In genomic region chr15:102235371-102236027, GRCm38 (mm10) we compare ENCODE assay signal across 9 mouse cellular contexts. TPM values are rescaled to one million over a fixed set of nuclear protein-coding genes. Genes with fewer than 3 reads are reported as not detected.
DNase-seq lines count a peak whose midpoint lies in the region; ATAC-seq lines count a peak whose summit lies in the region.
"Had no signal": no experiment of that assay in that cellular context is flagged by ENCODE, and none has a peak within 500 bp of the region (broad histone marks: within the 10 kb centered on the region; RNA-seq: fewer than 3 reads in every experiment).

No protein-coding gene starts in this region.

- no peaks in the 10 kb centered on the region for H3K9me3 ChIP-seq in intestine, embryonic 16.5 days (ENCODE audit: control insufficient read depth, low read length)
- no peaks in the 10 kb centered on the region for H3K9me3 ChIP-seq in lung, embryonic 16.5 days (ENCODE audit: control insufficient read depth, low read length)

- peak; percentile 30 for DNase-seq in kidney, adult 18-20 months
- no peak for DNase-seq in kidney, adult 11 months
- no peak for DNase-seq in layer of hippocampus, postnatal 36 days
- no peak for DNase-seq in right cerebral cortex, postnatal 14 days
- DNase-seq in right cerebral cortex, adult 2 months (ENCODE audit: low spot score in 2 of 2), result no peak

- H3K4me2 ChIP-seq in intestine, embryonic 16.5 days (ENCODE audit: low read depth, low read length), result peak overlapping the region; percentile 53
- no peak overlapping the region for H3K4me2 ChIP-seq in lung, embryonic 16.5 days (ENCODE audit: low read depth, low read length)

- H3K36me3 ChIP-seq in intestine, embryonic 16.5 days (ENCODE audit: control insufficient read depth, insufficient read depth, low read length), result 0 out of 2 replicates have a peak, but pooled peaks cover 2% of the 10 kb centered on the region
- peaks cover 26% of the 10 kb centered on the region for H3K36me3 ChIP-seq in lung, embryonic 16.5 days (ENCODE audit: control insufficient read depth, insufficient read depth, low read length)

- H3K27me3 ChIP-seq in intestine, embryonic 16.5 days (replicated peaks; ENCODE audit: control insufficient read depth, insufficient read depth, low read length), result no peaks in the 10 kb centered on the region
- H3K27me3 ChIP-seq in lung, embryonic 16.5 days (ENCODE audit: control insufficient read depth, insufficient read depth, low read depth, low read length), result no peaks in the 10 kb centered on the region

- peak overlapping the region; percentile 50 for H3K27ac ChIP-seq in brown adipose tissue, adult 24 weeks (replicated peaks; ENCODE audit: low read depth, low read length)
- H3K27ac ChIP-seq in intestine, embryonic 16.5 days (ENCODE audit: low read length), result peak overlapping the region; percentile 78
- H3K27ac ChIP-seq in lung, embryonic 16.5 days (ENCODE audit: low read length), result peak overlapping the region; percentile 53

- peak overlapping the region; percentile 29 for H3K4me3 ChIP-seq in brown adipose tissue, adult 24 weeks (ENCODE audit: insufficient read depth, low read depth, low read length)
- peak overlapping the region; percentile 38 for H3K4me3 ChIP-seq in intestine, embryonic 16.5 days (ENCODE audit: low read length)
- H3K4me3 ChIP-seq in lung, embryonic 16.5 days (ENCODE audit: low read length), result no peak overlapping the region

- peak overlapping the region; percentile 61 for H3K9ac ChIP-seq in intestine, embryonic 16.5 days (ENCODE audit: low read depth, low read length)
- H3K9ac ChIP-seq in lung, embryonic 16.5 days (ENCODE audit: low read length), result peak overlapping the region; percentile 42

- 16% methylated on average over 21 of the region's 21 CpGs for WGBS in intestine, embryonic 16.5 days
- WGBS in lung, embryonic 16.5 days, result 26% methylated on average over 21 of the region's 21 CpGs

- peaks cover 20% of the 10 kb centered on the region for H3K4me1 ChIP-seq in brown adipose tissue, adult 24 weeks (ENCODE audit: control insufficient read depth, insufficient read depth, insufficient read length, low read length)
- peaks cover 24% of the 10 kb centered on the region for H3K4me1 ChIP-seq in intestine, embryonic 16.5 days (ENCODE audit: control insufficient read depth, insufficient read depth, low read length)
- H3K4me1 ChIP-seq in lung, embryonic 16.5 days (replicated peaks; ENCODE audit: control insufficient read depth, insufficient read depth, low read length), result peaks cover 23% of the 10 kb centered on the region

- ATAC-seq in intestine, embryonic 16.5 days, result peak; percentile 88
- ATAC-seq in lung, embryonic 16.5 days (ENCODE audit: low read depth), result peak; percentile 64

RNA-seq across cellular contexts. Expression of gene Itgb7, which starts 3.8 kb away (rescaled TPM):
- polyA plus RNA-seq in brown adipose tissue, adult 24 weeks (2012; ENCODE audit: insufficient read depth, insufficient read length, missing spikeins), result 2.0 and 4.6 TPM in 2 replicates
- 9.5 and 10.3 TPM in 2 replicates for polyA plus RNA-seq in intestine, embryonic 16.5 days (2015; fragmentation: Nextera tagmentation; extraction: Ambion mirVana)
- 3.0 and 3.9 TPM in 2 replicates for polyA plus RNA-seq in lung, embryonic 16.5 days (2015; fragmentation: Nextera tagmentation; extraction: Ambion mirVana)
- total RNA-seq in layer of hippocampus, postnatal 36 days (2021), result 1 to 10 TPM; 1.8 to 2.2 TPM

RNA-seq across cellular contexts. Expression of gene Rarg, which starts 21.8 kb away (rescaled TPM):
- polyA plus RNA-seq in brown adipose tissue, adult 24 weeks (2012; ENCODE audit: insufficient read depth, insufficient read length, missing spikeins), result 10.3 and 12.1 TPM in 2 replicates
- 13.6 and 14.7 TPM in 2 replicates for polyA plus RNA-seq in intestine, embryonic 16.5 days (2015; fragmentation: Nextera tagmentation; extraction: Ambion mirVana)
- 46.7 and 46.9 TPM in 2 replicates for polyA plus RNA-seq in lung, embryonic 16.5 days (2015; fragmentation: Nextera tagmentation; extraction: Ambion mirVana)
- 1 to 10 TPM; 8.3 to 10.0 TPM for total RNA-seq in layer of hippocampus, postnatal 36 days (2021)

RNA-seq across cellular contexts. Expression of gene Csad, which starts 31.0 kb away (rescaled TPM):
- polyA plus RNA-seq in brown adipose tissue, adult 24 weeks (2012; ENCODE audit: insufficient read depth, insufficient read length, missing spikeins), result 137 and 181 TPM in 2 replicates
- polyA plus RNA-seq in intestine, embryonic 16.5 days (2015; fragmentation: Nextera tagmentation; extraction: Ambion mirVana), result 33.2 and 38.4 TPM in 2 replicates
- polyA plus RNA-seq in lung, embryonic 16.5 days (2015; fragmentation: Nextera tagmentation; extraction: Ambion mirVana), result 69.5 and 70.6 TPM in 2 replicates
- 10 to 100 TPM; 37.1 to 39.5 TPM for total RNA-seq in layer of hippocampus, postnatal 36 days (2021)

RNA-seq across cellular contexts. Expression of gene Zfp740, which starts 32.5 kb away (rescaled TPM):
- polyA plus RNA-seq in brown adipose tissue, adult 24 weeks (2012; ENCODE audit: insufficient read depth, insufficient read length, missing spikeins), result 15.9 and 18.0 TPM in 2 replicates
- 33.6 and 35.3 TPM in 2 replicates for polyA plus RNA-seq in intestine, embryonic 16.5 days (2015; fragmentation: Nextera tagmentation; extraction: Ambion mirVana)
- 64.0 and 67.0 TPM in 2 replicates for polyA plus RNA-seq in lung, embryonic 16.5 days (2015; fragmentation: Nextera tagmentation; extraction: Ambion mirVana)
- 10 to 100 TPM; 68.8 to 69.4 TPM for total RNA-seq in layer of hippocampus, postnatal 36 days (2021)

RNA-seq across cellular contexts. Expression of gene Gm9918, which starts 34.9 kb away (rescaled TPM):
- not detected in 2 replicates for polyA plus RNA-seq in brown adipose tissue, adult 24 weeks (2012; ENCODE audit: insufficient read depth, insufficient read length, missing spikeins)
- 0.13 TPM in 1 of 2 replicates, not detected in the other for polyA plus RNA-seq in intestine, embryonic 16.5 days (2015; fragmentation: Nextera tagmentation; extraction: Ambion mirVana)
- polyA plus RNA-seq in lung, embryonic 16.5 days (2015; fragmentation: Nextera tagmentation; extraction: Ambion mirVana), result 0.34 and 0.57 TPM in 2 replicates
- total RNA-seq in layer of hippocampus, postnatal 36 days (2021), result not detected
- total RNA-seq: left cerebral cortex, postnatal 10 days had no signal
